Mouse (Mus musculus): ENCODE measurements at regions not wholly inside any gene's neighbourhood (a gene's known extent, or its start where the extent isn't known, plus 50 kb on each side); places are given as distances from the start of the nearest gene placed in this dataset.

DNA sequence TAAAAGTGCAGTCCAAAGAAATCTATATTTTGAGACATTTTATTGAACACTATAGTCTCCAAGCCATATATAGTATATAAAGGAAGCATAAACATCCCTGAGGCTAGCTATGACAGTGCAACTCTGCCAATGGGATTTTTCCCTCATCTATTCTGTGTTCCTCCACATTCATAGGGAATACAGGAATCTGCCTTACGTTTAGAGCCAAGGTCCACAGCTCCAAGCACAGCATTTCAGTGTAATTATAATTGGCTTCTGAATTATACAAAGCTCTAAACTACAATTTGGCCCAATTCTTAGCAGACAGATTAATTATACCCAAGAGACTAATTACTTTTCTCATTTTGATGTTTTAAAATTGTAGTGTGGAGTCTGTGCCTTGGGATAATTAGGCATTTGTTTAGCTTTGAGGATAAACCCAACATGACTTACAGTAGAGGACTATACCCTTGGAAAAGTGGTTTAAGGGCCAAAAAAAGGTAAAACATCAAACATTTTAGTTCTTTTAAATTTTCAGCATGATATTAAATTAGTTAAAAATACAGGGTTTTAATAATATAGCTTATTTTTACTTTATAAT is 235.0 kb upstream of the Gje1 start:
- Histone ChIP-seq H3K4me1 (no peaks in the 10 kb centered on the region), H3K4me3 (no peak overlapping the region), H3K9ac (no peak overlapping the region), H3K4me2 (no peak overlapping the region), H3K27me3 (replicated peaks) (no peaks in the 10 kb centered on the region), H3K36me3 (replicated peaks) (no peaks in the 10 kb centered on the region), H3K27ac (no peak overlapping the region), H3K9me3 (no peaks in the 10 kb centered on the region)
- WGBS, result 35% methylated on average over 1 of the region's 1 CpGs
- ATAC-seq (replicated peaks), result peak; percentile 87

DNA sequence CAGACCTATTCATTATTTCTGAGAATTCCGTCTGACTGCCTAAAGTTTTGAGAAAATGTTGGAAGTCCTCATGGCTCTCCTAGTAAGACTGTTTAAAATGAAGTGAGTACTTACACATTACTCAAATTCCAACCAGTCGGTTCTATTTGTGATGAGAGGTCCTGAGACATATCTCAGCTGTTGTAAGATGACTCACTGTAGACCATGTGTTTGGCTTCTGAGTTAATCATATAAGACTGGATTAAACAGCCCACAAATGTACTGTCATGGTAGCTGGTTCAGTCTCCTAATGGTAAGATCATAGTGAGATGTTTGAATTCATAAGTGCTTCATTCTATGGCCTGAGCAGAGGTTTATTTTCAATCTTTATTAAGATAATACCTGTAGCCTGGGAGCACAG is 223.9 kb upstream of the Gje1 start:
- Histone ChIP-seq H3K4me2 (no peak overlapping the region), H3K36me3 (replicated peaks) (no peaks in the 10 kb centered on the region), H3K27ac (no peak overlapping the region), H3K27me3 (replicated peaks) (no peaks in the 10 kb centered on the region), H3K9me3 (no peaks in the 10 kb centered on the region), H3K4me3 (no peak overlapping the region), H3K4me1 (no peaks in the 10 kb centered on the region), H3K9ac (no peak overlapping the region)
- ATAC-seq (replicated peaks), result no peak
- 78% methylated on average over 2 of the region's 2 CpGs for WGBS

All from midbrain, embryonic 15.5 days (tissue).